Mouse (Mus musculus) olfactory bulb, adult 2 months (tissue): ENCODE data around the gene 1700056E22Rik. TPM values are rescaled to one million over a fixed set of nuclear protein-coding genes. Genes with fewer than 3 reads are reported as not detected.

ENCODE experiments used
- H3K27ac ChIP-seq: fragments of 200-500 bp; 2 replicates; pipeline ENCODE4 v1.5.1; 2012; ENCODE audit warnings: low read depth, low read length; ENCODE audit not compliant: insufficient read depth
- H3K4me1 ChIP-seq: fragments of 200-500 bp; 2 replicates; pipeline ENCODE4 v1.6.1; 2012; ENCODE audit warnings: low read length; ENCODE audit not compliant: control insufficient read depth, insufficient read depth
- H3K4me3 ChIP-seq: fragments of 200-500 bp; 2 replicates; pipeline ENCODE4 v1.5.1; 2012; ENCODE audit warnings: mild to moderate bottlenecking, low read depth, low read length, moderate library complexity; ENCODE audit not compliant: insufficient read depth
- CTCF ChIP-seq: fragments of 200-500 bp; IDR thresholded peaks from 2 replicates; pipeline ENCODE4 v1.5.1; 2012; ENCODE audit warnings: low read depth, mild to moderate bottlenecking, low read length, moderate library complexity; ENCODE audit not compliant: insufficient read depth
- POLR2A ChIP-seq: fragments of 200-500 bp; IDR thresholded peaks from 2 replicates; pipeline ENCODE4 v1.6.1; 2012; ENCODE audit warnings: mild to moderate bottlenecking, low read depth, low read length, moderate library complexity; ENCODE audit not compliant: insufficient read depth
- WGBS: fragments of 180-500 bp; shearing (Covaris S2); methylation state at CpG from one replicate; pipeline ENCODE4 v1.1.7; 2018; 5-methylcytosine and 5-hydroxymethylcytosine counted together
- polyA plus RNA-seq: library from polyadenylated mRNA; stranded (reverse); fragments of >200 nt; gene quantifications from 2 replicates; pipeline ENCODE4 v1.2.4, GENCODE M21; 2012; ENCODE audit warnings: low replicate concordance; ENCODE audit not compliant: missing spikeins, insufficient read depth, insufficient read length

1700056E22Rik gene
- not detected in 2 replicates for polyA plus RNA-seq

GRCm38 (mm10) chr1:184034011-184034557 lies at the start of gene 1700056E22Rik:
TSS of gene 1700056E22Rik (minus strand) at chr1:184034301.
- peaks cover 9% of the 10 kb centered on the region for H3K4me1 ChIP-seq
- peak within 1 kb of the TSS; percentile 80 for H3K4me3 ChIP-seq
- under 1% methylated on average over 38 of the region's 38 CpGs for WGBS
- TF ChIP-seq CTCF (no peak), POLR2A (peak; percentile 40; the same call in 1 of the 2 replicates)
- peak within 1 kb of the TSS; percentile 77 for H3K27ac ChIP-seq

DNA sequence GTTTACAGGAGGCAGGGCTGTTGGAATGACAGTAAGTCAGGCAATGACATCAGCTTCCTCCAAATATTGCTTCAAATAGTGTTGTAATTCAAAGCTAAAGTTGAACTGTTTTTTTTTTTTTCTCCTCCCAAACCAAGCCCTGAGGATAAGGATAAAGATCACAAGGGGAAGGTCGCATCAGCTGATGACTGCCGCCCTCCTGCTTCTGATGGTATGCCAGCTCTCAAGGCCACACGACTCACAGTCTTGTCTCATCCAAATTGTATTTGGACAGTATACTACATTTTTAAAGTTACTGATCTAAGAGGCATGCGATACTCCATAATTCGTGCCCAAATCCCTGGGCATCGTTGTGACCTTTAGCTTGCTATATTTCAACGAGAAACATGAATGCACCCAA lies 49.1 kb upstream of the 1700056E22Rik start:
- Histone ChIP-seq H3K4me3 (no peak overlapping the region), H3K27ac (no peak overlapping the region), H3K4me1 (no peaks in the 10 kb centered on the region)
- 86% methylated on average over 7 of the region's 7 CpGs for WGBS
- TF ChIP-seq POLR2A (no peak), CTCF (no peak)

- Histone ChIP-seq H3K27ac (no peak overlapping the region), H3K4me3 (no peak overlapping the region), H3K4me1 (no peaks in the 10 kb centered on the region)
- WGBS: 49% methylated on average over 3 of the region's 3 CpGs
- TF ChIP-seq CTCF: no peak
- TF ChIP-seq POLR2A: no peak
These were observed 48.6 kb upstream of the 1700056E22Rik start for GRCm38 (mm10) chr1:184082661-184083060.

DNA sequence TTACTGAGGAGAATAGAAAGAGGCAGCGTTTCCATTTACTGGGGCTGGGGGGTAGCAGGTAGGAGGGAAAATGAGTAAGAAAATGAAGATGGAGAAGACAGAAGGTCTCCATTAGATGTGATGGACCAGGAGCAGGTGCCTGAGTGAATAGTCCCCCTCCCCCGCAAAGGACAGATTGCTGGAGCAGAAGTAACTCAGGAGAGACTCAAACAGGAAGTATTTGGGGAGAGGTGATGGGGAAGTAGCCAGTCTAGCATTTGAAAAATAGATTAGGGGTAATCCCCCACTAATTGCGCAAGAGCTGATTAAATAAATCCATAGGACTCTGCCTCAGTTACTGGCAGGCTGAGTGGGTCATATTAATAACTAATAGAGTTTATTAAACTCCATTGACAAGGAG lies 45.2 kb upstream of the 1700056E22Rik start:
- Histone ChIP-seq H3K4me3 (no peak overlapping the region), H3K27ac (no peak overlapping the region), H3K4me1 (no peaks in the 10 kb centered on the region)
- TF ChIP-seq POLR2A (no peak), CTCF (no peak)
- whole genome bisulfite sequencing: 93% methylated on average over 3 of the region's 3 CpGs

DNA sequence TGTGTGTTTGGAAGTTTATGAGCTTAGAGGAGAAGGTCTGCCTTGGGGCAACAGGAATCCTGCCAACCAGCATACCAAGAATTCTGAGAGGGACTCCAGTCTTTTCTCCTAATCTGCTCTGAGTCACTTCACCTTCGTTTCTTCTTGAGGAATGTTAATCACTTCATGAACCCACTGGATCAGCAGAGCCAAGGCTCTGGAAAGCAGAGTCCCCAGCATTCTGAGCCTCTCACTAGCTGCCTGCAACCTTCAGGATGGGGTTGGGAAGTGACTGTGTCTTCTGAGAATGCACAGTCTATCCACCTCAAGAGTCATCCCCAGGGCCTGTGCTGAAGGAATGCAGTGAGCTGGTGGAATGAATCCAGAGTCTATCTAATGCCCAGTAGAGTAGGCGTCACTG lies 42.7 kb upstream of the 1700056E22Rik start:
- WGBS: 47% methylated on average over 2 of the region's 2 CpGs
- H3K27ac ChIP-seq: no peak overlapping the region
- H3K4me3 ChIP-seq: no peak overlapping the region
- TF ChIP-seq CTCF: no peak
- no peak for TF ChIP-seq POLR2A
- no peaks in the 10 kb centered on the region for H3K4me1 ChIP-seq

- TF ChIP-seq CTCF: no peak
- TF ChIP-seq POLR2A: no peak
- H3K4me1 ChIP-seq: no peaks in the 10 kb centered on the region
- no peak overlapping the region for H3K4me3 ChIP-seq
- H3K27ac ChIP-seq: no peak overlapping the region
- WGBS: 83% methylated on average over 6 of the region's 6 CpGs
These were observed 42.0 kb upstream of the 1700056E22Rik start for GRCm38 (mm10) chr1:184076065-184076464.

DNA sequence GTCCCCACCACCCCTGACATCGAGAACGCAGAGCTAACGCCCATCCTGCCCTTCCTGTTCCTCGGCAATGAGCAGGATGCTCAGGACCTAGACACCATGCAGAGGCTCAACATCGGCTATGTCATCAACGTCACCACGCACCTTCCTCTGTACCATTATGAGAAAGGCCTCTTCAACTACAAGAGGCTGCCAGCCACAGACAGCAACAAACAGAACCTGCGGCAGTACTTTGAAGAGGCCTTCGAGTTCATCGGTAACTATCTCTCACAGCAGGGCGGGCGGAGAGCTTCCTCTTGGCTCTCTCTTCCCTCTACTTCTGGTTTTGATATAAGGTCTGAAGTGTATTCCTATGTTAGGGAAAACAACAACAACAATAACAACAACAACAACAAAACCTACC lies 34.9 kb upstream of the 1700056E22Rik start:
- H3K4me1 ChIP-seq: peaks cover 10% of the 10 kb centered on the region
- WGBS: 97% methylated on average over 12 of the region's 12 CpGs
- no peak overlapping the region for H3K4me3 ChIP-seq
- H3K27ac ChIP-seq: no peak overlapping the region
- TF ChIP-seq POLR2A (no peak), CTCF (no peak)

- TF ChIP-seq POLR2A (no peak), CTCF (no peak)
- no peak overlapping the region for H3K27ac ChIP-seq
These were observed 33.8 kb upstream of the 1700056E22Rik start for GRCm38 (mm10) chr1:184067704-184068558.

DNA sequence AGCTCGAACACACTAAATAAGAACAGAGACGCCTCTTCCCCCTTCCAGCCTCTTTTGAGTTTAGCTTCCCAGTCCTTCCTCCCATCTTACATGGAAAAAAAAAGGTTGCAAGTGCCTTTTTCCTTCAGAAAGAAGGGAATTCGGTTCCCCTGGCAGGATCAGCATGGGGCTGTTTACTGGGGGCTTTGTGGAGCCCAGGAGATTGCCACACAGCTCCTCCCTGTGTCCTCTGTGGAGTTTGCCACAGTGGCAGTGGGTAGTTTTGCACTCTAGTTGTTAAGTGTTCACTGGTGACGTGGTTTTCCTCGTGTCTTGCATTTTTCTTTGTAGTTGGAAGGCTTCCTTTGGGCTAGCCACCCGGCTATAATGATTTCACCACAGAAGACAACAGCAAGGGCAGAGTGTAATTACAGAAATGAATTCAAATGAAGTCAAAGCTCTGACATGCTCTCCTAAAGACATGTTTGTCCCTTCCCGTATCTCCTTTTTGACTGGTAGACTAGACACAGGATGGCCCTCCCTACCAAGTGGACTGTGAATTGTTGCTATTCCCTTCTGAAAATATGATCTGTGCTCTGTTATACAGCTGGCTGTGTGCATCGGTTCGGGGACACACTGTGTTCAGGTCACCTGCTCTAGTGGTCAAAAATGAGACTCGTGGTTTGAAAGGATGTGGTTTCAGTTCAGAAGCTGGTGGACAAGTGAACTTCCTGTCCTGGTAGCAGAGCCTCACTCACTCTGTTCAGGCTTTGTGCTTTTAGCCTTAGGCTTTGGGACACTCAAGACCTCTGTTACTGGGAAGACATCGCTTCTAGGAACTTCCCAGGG lies 32.6 kb upstream of the 1700056E22Rik start:
- TF ChIP-seq POLR2A (no peak), CTCF (no peak)
- WGBS: 37% methylated on average over 11 of the region's 11 CpGs
- peaks cover 10% of the 10 kb centered on the region for H3K4me1 ChIP-seq
- H3K4me3 ChIP-seq: no peak overlapping the region
- H3K27ac ChIP-seq: peak overlapping the region; percentile 13

More at GRCm38 (mm10) chr1:184067704-184068558, 33.8 kb upstream of the 1700056E22Rik start:
- Histone ChIP-seq H3K4me1 (peaks cover 10% of the 10 kb centered on the region), H3K4me3 (no peak overlapping the region)
- WGBS: 90% methylated on average over 18 of the region's 18 CpGs
